Mouse (Mus musculus): ENCODE measurements around the gene Sema7a.

GRCm38 (mm10) chr9:57954962-57955744 is 15.2 kb downstream of the Sema7a start:
- TF ChIP-seq POLR2A (IDR thresholded peaks at IDR 0.05; ENCODE audit: low read depth, low read length) (no peak), CTCF (IDR thresholded peaks at IDR 0.05; ENCODE audit: borderline replicate concordance, insufficient read depth, low read length) (no peak)

Data from embryonic fibroblast, embryonic 13.5 days (primary cell).